Mouse (Mus musculus) embryonic fibroblast, embryonic 13.5 days (primary cell): ENCODE results near the gene Ahnak.

ENCODE experiments used
- CTCF ChIP-seq: IDR thresholded peaks from 2 replicates; pipeline ENCODE4 v1.5.1; 2011; ENCODE audit warnings: mild to moderate bottlenecking, control low read depth, low read length, moderate library complexity, borderline replicate concordance; ENCODE audit not compliant: insufficient read depth
- POLR2A ChIP-seq: IDR thresholded peaks from 2 replicates; pipeline ENCODE4 v1.6.1; 2011; ENCODE audit warnings: low read depth, mild to moderate bottlenecking, control low read depth, low read length, moderate library complexity

GRCm38 (mm10) chr19:8993625-8993912 lies 4.5 kb downstream of the Ahnak start:
- no peak for TF ChIP-seq CTCF
- no peak for TF ChIP-seq POLR2A
